Mouse (Mus musculus) liver, embryonic 16.5 days (tissue): ENCODE measurements around the gene Vmn1r23. TPM values are rescaled to one million over a fixed set of nuclear protein-coding genes. Genes with fewer than 3 reads are reported as not detected.
"Not testable (repeated sequence)": the region's sequence is repeated elsewhere in the genome, so short reads cannot be mapped to it uniquely, and the experiment has no call there.

Experiments
- ATAC-seq: fragments of 200-750 bp; cut with Nextera tagmentation; 2 replicates; pipeline ENCODE4 v1.8.0; 2017; ENCODE audit warnings: low read depth, mild to moderate bottlenecking, moderate number of reproducible peaks, moderate library complexity
- H3K27ac ChIP-seq: fragments of 300-500 bp; sonication (generic); 2 replicates; pipeline ENCODE4 v1.5.1; 2014; ENCODE audit warnings: mild to moderate bottlenecking, low read length
- H3K27me3 ChIP-seq: fragments of 300-500 bp; sonication (generic); 2 replicates; pipeline ENCODE4 v1.6.1; 2014; ENCODE audit warnings: low read depth, low read length, mixed read lengths; ENCODE audit not compliant: control insufficient read depth, insufficient read depth
- H3K36me3 ChIP-seq: fragments of 300-500 bp; sonication (generic); 2 replicates; pipeline ENCODE4 v1.6.1; 2014; ENCODE audit warnings: mild to moderate bottlenecking; ENCODE audit not compliant: control insufficient read depth, insufficient read depth
- H3K4me1 ChIP-seq: fragments of 300-500 bp; sonication (generic); 2 replicates; pipeline ENCODE4 v1.6.1; 2014; ENCODE audit warnings: low read depth, low read length, mixed read lengths; ENCODE audit not compliant: control insufficient read depth
- H3K4me2 ChIP-seq: fragments of 300-500 bp; sonication (generic); 2 replicates; pipeline ENCODE4 v1.6.1; 2014; ENCODE audit warnings: low read depth, low read length, mixed read lengths
- H3K4me3 ChIP-seq: fragments of 300-500 bp; sonication (generic); 2 replicates; pipeline ENCODE4 v1.5.1; 2014; ENCODE audit warnings: low read depth, mild to moderate bottlenecking, low read length
- H3K9ac ChIP-seq: fragments of 300-500 bp; sonication (generic); 2 replicates; pipeline ENCODE4 v1.6.1; 2014; ENCODE audit warnings: low read depth, low read length
- H3K9me3 ChIP-seq: fragments of 300-500 bp; sonication (generic); replicated peaks from 2 replicates; pipeline ENCODE4 v1.6.1; 2016; ENCODE audit warnings: low read length; ENCODE audit not compliant: control insufficient read depth
- WGBS: fragments of 180-500 bp; shearing (Covaris S2); extraction: QIAGEN DNeasy Blood & Tissue Kit; methylation state at CpG from one replicate; pipeline ENCODE4 v1.1.7; 2014; ENCODE audit not compliant: insufficient replicate concordance; 5-methylcytosine and 5-hydroxymethylcytosine counted together
- polyA plus RNA-seq: library from polyadenylated mRNA; unstranded; fragments of >200 nt; fragmentation: Nextera tagmentation; extraction: Ambion mirVana; gene quantifications from 2 replicates; pipeline ENCODE4 v1.2.1, GENCODE M21; 2015

Vmn1r23 gene
- polyA plus RNA-seq: not detected in 2 replicates

DNA sequence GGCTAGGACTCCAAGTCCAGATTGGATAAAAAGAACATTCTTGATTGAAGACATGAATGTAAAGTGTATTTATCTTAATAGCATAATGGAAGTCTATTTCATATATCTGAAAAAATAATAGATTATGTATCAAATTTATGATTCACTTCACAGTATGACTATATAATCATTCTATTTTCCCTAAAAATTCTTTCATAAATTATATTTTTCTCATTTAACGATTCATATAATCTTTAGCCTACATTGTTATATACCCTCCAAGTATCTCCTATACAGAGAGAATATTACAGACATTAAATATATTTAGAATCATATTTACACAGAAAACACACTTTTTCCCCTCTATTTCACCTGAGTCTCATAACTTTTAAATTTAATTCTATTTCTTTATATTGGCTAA lies at the start of gene Vmn1r23:
Gene Vmn1r23 (minus strand): TSS at position 101 of the 400 bp plus-strand sequence.
- Histone ChIP-seq H3K4me1 (no peaks in the 10 kb centered on the region), H3K27me3 (no peaks in the 10 kb centered on the region), H3K36me3 (no peaks in the 10 kb centered on the region), H3K4me2 (no peak within 1 kb of the TSS), H3K4me3 (no peak within 1 kb of the TSS), H3K9me3 (no peaks in the 10 kb centered on the region), H3K27ac (no peak within 1 kb of the TSS), H3K9ac (no peak within 1 kb of the TSS)
- ATAC-seq: no peak
- WGBS: 71% methylated on average over 1 of the region's 1 CpGs

DNA sequence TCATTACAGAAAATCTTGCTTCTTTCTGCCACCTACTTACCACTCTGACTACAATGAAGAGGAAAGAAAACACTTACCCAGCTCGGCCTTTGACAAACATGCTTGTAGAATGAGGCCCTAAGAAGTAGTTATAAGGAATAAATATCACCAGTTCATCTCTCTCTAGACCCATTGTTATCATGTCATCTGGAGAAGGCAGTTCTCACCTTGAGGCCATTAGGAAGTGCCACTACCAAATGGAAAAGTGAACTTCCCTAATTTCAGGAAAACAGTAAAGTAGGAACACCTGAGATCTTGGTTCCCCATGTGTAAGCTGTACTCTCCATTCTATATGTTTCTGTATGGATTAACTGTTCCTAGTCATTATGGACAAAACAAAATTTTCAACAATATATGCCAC lies 34.8 kb upstream of the Vmn1r23 start, which contains the start of gene Vmn1r24:
Gene Vmn1r24 (minus strand): TSS at position 101 of the 400 bp plus-strand sequence.
- H3K4me2 ChIP-seq, ATAC-seq, H3K9ac ChIP-seq, H3K4me1 ChIP-seq, H3K9me3 ChIP-seq, H3K27ac ChIP-seq, H3K4me3 ChIP-seq, H3K27me3 ChIP-seq, H3K36me3 ChIP-seq: not testable (repeated sequence)
- 56% methylated on average over 1 of the region's 1 CpGs for WGBS

DNA sequence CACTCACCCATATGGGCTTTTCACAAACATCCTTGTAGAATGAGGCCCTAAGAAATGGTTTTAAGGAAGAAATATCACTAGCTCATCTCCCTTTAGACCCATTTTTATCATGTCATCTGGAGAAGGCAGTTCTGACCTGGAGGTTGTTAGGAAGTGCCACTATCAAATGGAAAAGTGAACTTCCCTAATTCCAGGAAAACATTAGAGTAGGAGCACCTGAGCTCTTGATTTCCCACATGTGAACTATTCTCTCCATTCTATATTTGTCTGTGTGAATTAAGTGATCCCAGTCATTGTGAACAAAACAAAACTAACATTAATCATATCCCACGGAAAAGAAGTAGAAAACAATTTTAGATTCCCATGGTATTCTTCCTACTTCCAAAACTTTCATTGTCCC lies 18.7 kb downstream of the Vmn1r23 start, which contains the start of gene Vmn1r22:
Gene Vmn1r22 (minus strand): TSS at position 101 of the 400 bp plus-strand sequence.
- Histone ChIP-seq H3K4me3 (no peak within 1 kb of the TSS), H3K27me3 (no peaks in the 10 kb centered on the region), H3K4me1 (no peaks in the 10 kb centered on the region), H3K36me3 (no peaks in the 10 kb centered on the region), H3K9me3 (no peaks in the 10 kb centered on the region), H3K9ac (no peak within 1 kb of the TSS), H3K4me2 (no peak within 1 kb of the TSS), H3K27ac (no peak within 1 kb of the TSS)
- WGBS: 62% methylated on average over 1 of the region's 1 CpGs
- no peak for ATAC-seq

Other genes with a start within 250 kb of the Vmn1r23 start
- gene Pyurf, start 234.8 kb downstream of the Vmn1r23 start, polyA plus RNA-seq: 7.0 and 7.3 TPM in 2 replicates
- 11.7 and 12.6 TPM in 2 replicates for gene Lancl2, start 224.3 kb downstream of the Vmn1r23 start, polyA plus RNA-seq
- gene Vopp1, start 101.7 kb downstream of the Vmn1r23 start, polyA plus RNA-seq: 58.2 and 62.5 TPM in 2 replicates
- gene Vmn1r21, start 76.5 kb downstream of the Vmn1r23 start, polyA plus RNA-seq: not detected in 2 replicates
- gene Vmn1r22, start 18.8 kb downstream of the Vmn1r23 start, polyA plus RNA-seq: not detected in 2 replicates
- gene Vmn1r24, start 34.7 kb upstream of the Vmn1r23 start, polyA plus RNA-seq: not detected in 2 replicates
- gene Vmn1r25, start 54.0 kb upstream of the Vmn1r23 start, polyA plus RNA-seq: not detected in 2 replicates
- not detected in 2 replicates for gene Vmn1r26, start 88.3 kb upstream of the Vmn1r23 start, polyA plus RNA-seq